Mouse (Mus musculus): Measurements from ENCODE around the gene Mlst8.
"Not testable (repeated sequence)": the region's sequence is repeated elsewhere in the genome, so short reads cannot be mapped to it uniquely, and the experiment has no call there.

Mlst8 gene

GRCm38 (mm10) chr17:24426471-24427169 lies 52.3 kb downstream of the Mlst8 start, which contains the start of gene Eci1:
TSS of gene Eci1 (plus strand) at chr17:24426641.
- peak; percentile 91 for DNase-seq (ENCODE audit: low spot score)

GRCm38 (mm10) chr17:24425905-24426304 lies 53.0 kb downstream of the Mlst8 start:
- no peak for DNase-seq (ENCODE audit: low spot score)

DNA sequence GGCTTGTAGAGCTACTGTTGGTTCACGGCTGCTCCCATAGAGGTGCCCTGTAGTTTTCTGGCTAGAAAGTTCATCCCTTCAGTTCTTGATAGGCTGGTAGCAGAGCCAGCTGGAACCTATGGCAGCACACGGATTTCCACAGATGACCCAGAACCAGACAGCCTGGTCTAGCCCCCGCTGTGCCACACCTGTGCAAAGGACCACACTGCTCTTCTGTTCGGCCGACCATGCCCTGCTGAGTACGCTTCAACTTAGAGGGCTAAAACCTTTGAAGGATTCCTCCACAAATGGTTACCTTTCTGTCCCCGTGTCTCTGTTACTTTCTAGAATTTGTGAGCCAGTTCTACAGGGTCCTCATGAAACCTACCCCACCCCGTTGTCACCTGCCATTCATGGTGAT lies 53.6 kb downstream of the Mlst8 start:
- DNase-seq (ENCODE audit: low spot score) = not testable (repeated sequence)

- DNase-seq (ENCODE audit: low spot score) = no peak
Observed at GRCm38 (mm10) chr17:24424489-24424888, 54.4 kb downstream of the Mlst8 start.
